Mouse (Mus musculus): Measurements from ENCODE around the gene Grk3.

DNA sequence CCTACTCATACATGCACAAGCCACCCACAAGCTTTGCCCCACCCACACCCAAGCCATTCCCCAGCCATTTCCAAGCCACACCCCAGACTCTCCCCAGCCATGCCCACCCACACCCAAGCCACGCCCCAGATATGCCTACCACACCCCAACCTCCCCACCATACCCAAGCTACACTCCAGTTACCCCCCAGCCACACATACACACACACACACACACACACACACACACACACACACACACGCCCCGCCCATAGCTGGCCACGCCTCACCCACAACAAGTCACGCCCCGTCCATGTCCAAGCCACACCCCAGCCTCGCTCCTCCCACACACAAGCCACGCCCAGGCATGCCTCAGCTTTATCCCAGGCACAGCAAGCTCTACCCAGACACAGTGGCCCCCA, 16.4 kb downstream of the Grk3 start:
- TF ChIP-seq CTCF (IDR thresholded peaks at IDR 0.05; ENCODE audit: low read depth) (no peak), EP300 (IDR thresholded peaks at IDR 0.05; ENCODE audit: low read depth) (no peak)

All from heart, postnatal 0 days (tissue).